9 mouse cellular contexts compared by ENCODE assay signal in genomic region chr16:38903020-38903419, GRCm38 (mm10). TPM values are rescaled to one million over a fixed set of nuclear protein-coding genes. Genes with fewer than 3 reads are reported as not detected.
A peak's percentile ranks its signal among the peaks of the same experiment; 100 is the strongest.
DNase-seq lines count a peak whose midpoint lies in the region; ATAC-seq lines count a peak whose summit lies in the region.
"Had no signal": no experiment of that assay in that cellular context is flagged by ENCODE, and none has a peak within 500 bp of the region (broad histone marks: within the 10 kb centered on the region; RNA-seq: fewer than 3 reads in every experiment).

No protein-coding gene starts in this region.

- 52% methylated on average over 4 of the region's 4 CpGs for WGBS in heart, embryonic 16.5 days
- 18% methylated on average over 4 of the region's 4 CpGs for WGBS in forebrain, embryonic 14.5 days
- WGBS in midbrain, embryonic 10.5 days = 41% methylated on average over 4 of the region's 4 CpGs

- no peaks in the 10 kb centered on the region for H3K4me1 ChIP-seq in heart, embryonic 16.5 days (ENCODE audit: control insufficient read depth, insufficient read depth, low read length)
- peaks cover 3% of the 10 kb centered on the region; the same call in 1 of the 2 replicates for H3K4me1 ChIP-seq in forebrain, embryonic 14.5 days (ENCODE audit: control insufficient read depth, insufficient read depth, low read length)
- peaks cover 22% of the 10 kb centered on the region for H3K4me1 ChIP-seq in midbrain, embryonic 10.5 days

- DNase-seq in heart, postnatal 25 days (ENCODE audit: low spot score) = no peak
- peak; percentile 53 for DNase-seq in brain, adult 2 months (ENCODE audit: low read depth, low spot score)
- DNase-seq in forebrain, embryonic 14.5 days (ENCODE audit: low spot score) = peak; percentile 47
- no peak for DNase-seq in midbrain, embryonic 10.5 days (ENCODE audit: low spot score)
- no peak for DNase-seq in urinary bladder, postnatal 14 days (ENCODE audit: low spot score)
- no peak for DNase-seq in cerebellum, adult 8-10 months
- DNase-seq in cerebellum, postnatal 14 days = no peak
- DNase-seq: cerebellum, postnatal 25 days had no signal

- H3K9ac ChIP-seq in heart, embryonic 16.5 days (ENCODE audit: low read length) = no peak overlapping the region
- H3K9ac ChIP-seq in forebrain, embryonic 14.5 days (ENCODE audit: low read length) = 0 out of 2 replicates have a peak overlapping the region, but pooled peaks have one; percentile 8

- ATAC-seq in heart, embryonic 16.5 days (replicated peaks; ENCODE audit: extremely low read depth, insufficient read depth, low FRiP score) = no peak
- ATAC-seq in forebrain, embryonic 14.5 days = no peak

- no peak overlapping the region for H3K4me3 ChIP-seq in heart, embryonic 16.5 days (ENCODE audit: low read length)
- peak overlapping the region; percentile 70 for H3K4me3 ChIP-seq in forebrain, embryonic 14.5 days (ENCODE audit: low read depth, low read length)
- peak overlapping the region; percentile 80 for H3K4me3 ChIP-seq in midbrain, embryonic 10.5 days

- H3K27me3 ChIP-seq in heart, embryonic 16.5 days (ENCODE audit: control insufficient read depth, insufficient read depth, low read length) = peaks cover 40% of the 10 kb centered on the region
- H3K27me3 ChIP-seq in forebrain, embryonic 14.5 days (replicated peaks; ENCODE audit: control insufficient read depth, insufficient read depth, low read length) = 0 out of 2 replicates have a peak, but pooled peaks cover 3% of the 10 kb centered on the region
- H3K27me3 ChIP-seq in midbrain, embryonic 10.5 days (ENCODE audit: low read depth, poor library complexity, severe bottlenecking) = peaks cover 52% of the 10 kb centered on the region

- H3K36me3 ChIP-seq in heart, embryonic 16.5 days (ENCODE audit: control insufficient read depth, insufficient read depth) = no peaks in the 10 kb centered on the region
- H3K36me3 ChIP-seq in forebrain, embryonic 14.5 days (ENCODE audit: control insufficient read depth, insufficient read depth, low read length) = no peaks in the 10 kb centered on the region
- no peaks in the 10 kb centered on the region for H3K36me3 ChIP-seq in midbrain, embryonic 10.5 days

- H3K9me3 ChIP-seq in heart, embryonic 16.5 days (replicated peaks; ENCODE audit: control insufficient read depth, low read length) = no peaks in the 10 kb centered on the region
- H3K9me3 ChIP-seq in forebrain, embryonic 14.5 days (replicated peaks; ENCODE audit: control insufficient read depth, low read length) = no peaks in the 10 kb centered on the region
- H3K9me3 ChIP-seq in midbrain, embryonic 10.5 days (replicated peaks) = no peaks in the 10 kb centered on the region

- intact Hi-C loops in heart, postnatal 25 days (cut with DNase I) = loop anchor here (5.0 kb wide), 1 partner anchor 149 kb away; no protein-coding TSS in a partner anchor

- no peak overlapping the region for H3K27ac ChIP-seq in heart, embryonic 16.5 days (ENCODE audit: low read length)
- H3K27ac ChIP-seq in forebrain, embryonic 14.5 days (ENCODE audit: low read depth, low read length) = no peak overlapping the region
- H3K27ac ChIP-seq in midbrain, embryonic 10.5 days (replicated peaks) = no peak overlapping the region

- H3K4me2 ChIP-seq in heart, embryonic 16.5 days (ENCODE audit: low read depth, low read length) = peak overlapping the region; percentile 99; the same call in 1 of the 2 replicates
- H3K4me2 ChIP-seq in forebrain, embryonic 14.5 days (ENCODE audit: low read length) = peak overlapping the region; percentile 83

RNA-seq across cellular contexts. Expression of gene Igsf11, which starts 10.5 kb away (rescaled TPM):
- polyA plus RNA-seq in heart, embryonic 16.5 days (2015; fragmentation: Nextera tagmentation; extraction: Ambion mirVana) = 0.20 and 0.21 TPM in 2 replicates
- total RNA-seq in heart, postnatal 25 days (2021) = under 1 TPM; 0.47 to 0.53 TPM
- 1.7 and 2.0 TPM in 2 replicates for polyA plus RNA-seq in forebrain, embryonic 14.5 days (2014; fragmentation: Nextera tagmentation; extraction: Ambion mirVana)
- 1.5 and 2.1 TPM in 2 replicates for polyA plus RNA-seq in midbrain, embryonic 10.5 days (2016; fragmentation: Nextera tagmentation; extraction: Ambion mirVana)

Comparison
In these comparisons a context has a peak if more than half of its experiments do, and no peak if none do; other contexts are left out.
1. DNase-seq: peak in brain, adult 2 months (single experiment) and forebrain, embryonic 14.5 days (single experiment); none in heart, postnatal 25 days (single experiment), midbrain, embryonic 10.5 days (single experiment), urinary bladder, postnatal 14 days (single experiment), cerebellum, adult 8-10 months (single experiment) and cerebellum, postnatal 14 days (0 of 2).